Mouse (Mus musculus) urinary bladder, adult 2 months (tissue): ENCODE results near the gene Dda1. TPM values are rescaled to one million over a fixed set of nuclear protein-coding genes. Genes with fewer than 3 reads are reported as not detected.

Experiments used
- polyA plus RNA-seq: library from polyadenylated mRNA; depleted of rRNA; stranded (reverse); fragments of >200 nt; gene quantifications from 2 replicates; pipeline ENCODE4 v1.2.3, GENCODE M21; 2012; rRNA removed

Gene Dda1
- polyA plus RNA-seq, 1 experiment: 67.3 TPM

Other genes with a start within 250 kb of the Dda1 start
- gene Myo9b, start 196.5 kb upstream of the Dda1 start, polyA plus RNA-seq: 12.4 and 23.8 TPM in 2 replicates
- 7.6 and 8.4 TPM in 2 replicates for gene Haus8, start 196.3 kb upstream of the Dda1 start, polyA plus RNA-seq
- 218 and 244 TPM in 2 replicates for gene Use1, start 102.4 kb upstream of the Dda1 start, polyA plus RNA-seq
- gene Ocel1, start 97.9 kb upstream of the Dda1 start, polyA plus RNA-seq: 10.3 and 12.0 TPM in 2 replicates
- 65.7 and 75.0 TPM in 2 replicates for gene Nr2f6, start 87.2 kb upstream of the Dda1 start, polyA plus RNA-seq
- 22.0 and 23.9 TPM in 2 replicates for gene Ushbp1, start 73.4 kb upstream of the Dda1 start, polyA plus RNA-seq
- 87.3 and 92.4 TPM in 2 replicates for gene Babam1, start 72.3 kb upstream of the Dda1 start, polyA plus RNA-seq
- 1.9 and 2.6 TPM in 2 replicates for gene Ankle1, start 63.2 kb upstream of the Dda1 start, polyA plus RNA-seq
- gene Abhd8, start 5.5 kb upstream of the Dda1 start, polyA plus RNA-seq: 43.8 and 49.5 TPM in 2 replicates
- gene Mrpl34, start 4.2 kb upstream of the Dda1 start, polyA plus RNA-seq: 38.5 and 45.3 TPM in 2 replicates
- gene Ano8, start 16.8 kb downstream of the Dda1 start, polyA plus RNA-seq: 22.1 and 23.9 TPM in 2 replicates
- gene Gtpbp3, start 18.9 kb downstream of the Dda1 start, polyA plus RNA-seq: 21.9 and 25.5 TPM in 2 replicates
- gene Plvap, start 42.6 kb downstream of the Dda1 start, polyA plus RNA-seq: 59.3 and 67.0 TPM in 2 replicates
- gene Ccdc194, start 56.5 kb downstream of the Dda1 start, polyA plus RNA-seq: 0.12 TPM in 2 replicates
- gene Bst2, start 68.3 kb downstream of the Dda1 start, polyA plus RNA-seq: 110 and 117 TPM in 2 replicates
- gene Mvb12a, start 73.7 kb downstream of the Dda1 start, polyA plus RNA-seq: 96.1 and 115 TPM in 2 replicates
- gene Tmem221, start 89.7 kb downstream of the Dda1 start, polyA plus RNA-seq: 2.3 and 3.0 TPM in 2 replicates
- gene Nxnl1, start 97.4 kb downstream of the Dda1 start, polyA plus RNA-seq: 0.01 and 0.04 TPM in 2 replicates
- gene Slc27a1, start 99.7 kb downstream of the Dda1 start, polyA plus RNA-seq: 57.3 and 63.8 TPM in 2 replicates
- 41.7 and 60.4 TPM in 2 replicates for gene Pgls, start 123.0 kb downstream of the Dda1 start, polyA plus RNA-seq
- 3.1 and 3.7 TPM in 2 replicates for gene Fam129c, start 128.4 kb downstream of the Dda1 start, polyA plus RNA-seq
- gene Colgalt1, start 141.8 kb downstream of the Dda1 start, polyA plus RNA-seq: 124 and 144 TPM in 2 replicates
- 0.44 and 0.47 TPM in 2 replicates for gene Unc13a, start 202.6 kb downstream of the Dda1 start, polyA plus RNA-seq
- gene Jak3, start 207.1 kb downstream of the Dda1 start, polyA plus RNA-seq: 14.9 and 17.1 TPM in 2 replicates
- 7.7 and 11.7 TPM in 2 replicates for gene Insl3, start 220.0 kb downstream of the Dda1 start, polyA plus RNA-seq
- 4.8 and 7.4 TPM in 2 replicates for gene B3gnt3, start 232.6 kb downstream of the Dda1 start, polyA plus RNA-seq